ENCODE assay signal across 8 mouse cellular contexts in genomic region chr13:44416986-44417385, GRCm38 (mm10).
DNase-seq lines count a peak whose midpoint lies in the region; ATAC-seq lines count a peak whose summit lies in the region.
"Had no signal": no experiment of that assay in that cellular context is flagged by ENCODE, and none has a peak within 500 bp of the region (broad histone marks: within the 10 kb centered on the region; RNA-seq: fewer than 3 reads in every experiment).

No protein-coding gene starts in this region.

- ATAC-seq in lung, embryonic 15.5 days (ENCODE audit: borderline replicate concordance, extremely low read depth, low FRiP score, low TSS enrichment) = no peak
- ATAC-seq in embryonic facial prominence, embryonic 13.5 days (ENCODE audit: insufficient number of reproducible peaks, insufficient read depth, low FRiP score, low TSS enrichment, low read depth) = no peak
- ATAC-seq in inflammation-experienced regulatory T-cells, adult 6 months = no peak

- no peaks in the 10 kb centered on the region for H3K27me3 ChIP-seq in lung, embryonic 15.5 days
- 0 out of 2 replicates have a peak, but pooled peaks cover 3% of the 10 kb centered on the region for H3K27me3 ChIP-seq in embryonic facial prominence, embryonic 13.5 days
- H3K27me3 ChIP-seq: liver, embryonic 13.5 days had no signal

- DNase-seq in lung, postnatal 4 days = no peak
- peak; percentile 56 for DNase-seq in hindlimb bud, embryonic 11.5 days (ENCODE audit: extremely low spot score, low read depth, low spot score)
- DNase-seq in retina, embryonic 14.5 days (ENCODE audit: low spot score) = peak; percentile 18
- DNase-seq in cerebellum, adult 11-12 months = no peak
- DNase-seq: liver, embryonic 13.5 days had no signal

- H3K4me2 ChIP-seq in lung, embryonic 15.5 days = peak overlapping the region; percentile 22; the same call in 1 of the 2 replicates
- H3K4me2 ChIP-seq in embryonic facial prominence, embryonic 13.5 days = peak overlapping the region; percentile 31
- H3K4me2 ChIP-seq: liver, embryonic 13.5 days had no signal

- H3K4me1 ChIP-seq in lung, embryonic 15.5 days = peaks cover 24% of the 10 kb centered on the region
- H3K4me1 ChIP-seq in embryonic facial prominence, embryonic 13.5 days = peaks cover 32% of the 10 kb centered on the region

- no peak overlapping the region for H3K4me3 ChIP-seq in lung, embryonic 15.5 days
- no peak overlapping the region for H3K4me3 ChIP-seq in embryonic facial prominence, embryonic 13.5 days
- H3K4me3 ChIP-seq: liver, embryonic 13.5 days had no signal

- H3K9me3 ChIP-seq in lung, embryonic 15.5 days = no peaks in the 10 kb centered on the region
- no peaks in the 10 kb centered on the region for H3K9me3 ChIP-seq in embryonic facial prominence, embryonic 13.5 days
- H3K9me3 ChIP-seq: liver, embryonic 13.5 days had no signal

- no peak overlapping the region for H3K9ac ChIP-seq in lung, embryonic 15.5 days
- 0 out of 2 replicates have a peak overlapping the region, but pooled peaks have one; percentile 11 for H3K9ac ChIP-seq in embryonic facial prominence, embryonic 13.5 days
- H3K9ac ChIP-seq: liver, embryonic 13.5 days had no signal

- H3K27ac ChIP-seq in lung, embryonic 15.5 days = no peak overlapping the region
- no peak overlapping the region for H3K27ac ChIP-seq in embryonic facial prominence, embryonic 13.5 days
- H3K27ac ChIP-seq: liver, embryonic 13.5 days had no signal

- WGBS in lung, embryonic 15.5 days = 20% methylated on average over 8 of the region's 8 CpGs
- WGBS in embryonic facial prominence, embryonic 13.5 days = 10% methylated on average over 8 of the region's 8 CpGs

- H3K36me3 ChIP-seq in lung, embryonic 15.5 days = no peaks in the 10 kb centered on the region
- no peaks in the 10 kb centered on the region for H3K36me3 ChIP-seq in embryonic facial prominence, embryonic 13.5 days
- H3K36me3 ChIP-seq: liver, embryonic 13.5 days had no signal

Comparison
In these comparisons a context has a peak if more than half of its experiments do, and no peak if none do; other contexts are left out.
1. DNase-seq: peak in hindlimb bud, embryonic 11.5 days (single experiment) and retina, embryonic 14.5 days (single experiment); none in lung, postnatal 4 days (0 of 2) and cerebellum, adult 11-12 months (single experiment).